7 mouse cellular contexts compared by ENCODE assay signal in genomic region chr6:147475727-147476613, GRCm38 (mm10). TPM values are rescaled to one million over a fixed set of nuclear protein-coding genes. Genes with fewer than 3 reads are reported as not detected.
DNase-seq lines count a peak whose midpoint lies in the region; ATAC-seq lines count a peak whose summit lies in the region.

Gene Ccdc91 (plus strand): TSS chr6:147475828.

- peak within 1 kb of the TSS; percentile 81 for H3K27ac ChIP-seq in embryonic facial prominence, embryonic 12.5 days
- H3K27ac ChIP-seq in limb, embryonic 11.5 days (replicated peaks; ENCODE audit: low read depth, low read length), result peak within 1 kb of the TSS; percentile 32
- H3K27ac ChIP-seq in midbrain, embryonic 14.5 days (replicated peaks; ENCODE audit: low read depth, low read length), result peak within 1 kb of the TSS; percentile 84

- H3K4me2 ChIP-seq in embryonic facial prominence, embryonic 12.5 days (replicated peaks), result peak within 1 kb of the TSS; percentile 72
- H3K4me2 ChIP-seq in limb, embryonic 11.5 days (ENCODE audit: low read depth, severe bottlenecking), result peak within 1 kb of the TSS; percentile 91
- peak within 1 kb of the TSS; percentile 90 for H3K4me2 ChIP-seq in midbrain, embryonic 14.5 days (ENCODE audit: low read length)

- H3K36me3 ChIP-seq in embryonic facial prominence, embryonic 12.5 days, result no peaks in the 10 kb centered on the region
- H3K36me3 ChIP-seq in limb, embryonic 11.5 days (ENCODE audit: control insufficient read depth, insufficient read depth, low read length), result no peaks in the 10 kb centered on the region
- no peaks in the 10 kb centered on the region for H3K36me3 ChIP-seq in midbrain, embryonic 14.5 days (ENCODE audit: control insufficient read depth, insufficient read depth, low read length)

- peak; percentile 90 for DNase-seq in adrenal gland, postnatal 25 days
- peak; percentile 99 for DNase-seq in heart, adult 11 months
- DNase-seq in kidney, adult 18-20 months, result peak; percentile 94
- peak; percentile 97 for DNase-seq in limb, embryonic 11.5 days (ENCODE audit: low spot score)
- peak; percentile 94 for DNase-seq in midbrain, embryonic 14.5 days
- DNase-seq in spleen, adult 18-20 months, result peak; percentile 73 to 87

- H3K4me1 ChIP-seq in embryonic facial prominence, embryonic 12.5 days, result peaks cover 5% of the 10 kb centered on the region
- peaks cover 5% of the 10 kb centered on the region; the same call in 1 of the 2 replicates for H3K4me1 ChIP-seq in limb, embryonic 11.5 days (ENCODE audit: control insufficient read depth, insufficient read depth, low read length)
- H3K4me1 ChIP-seq in midbrain, embryonic 14.5 days (ENCODE audit: control insufficient read depth, insufficient read depth, low read length), result 0 out of 2 replicates have a peak, but pooled peaks cover 10% of the 10 kb centered on the region

- peak; percentile 95 for ATAC-seq in embryonic facial prominence, embryonic 12.5 days (ENCODE audit: insufficient number of reproducible peaks, insufficient read depth, low FRiP score, low TSS enrichment)
- peak; percentile 96 for ATAC-seq in limb, embryonic 11.5 days (ENCODE audit: insufficient number of reproducible peaks, low FRiP score, low TSS enrichment, low read depth)
- peak; percentile 95 for ATAC-seq in midbrain, embryonic 14.5 days (ENCODE audit: low FRiP score, low TSS enrichment)

- peak within 1 kb of the TSS; percentile 66 for H3K4me3 ChIP-seq in embryonic facial prominence, embryonic 12.5 days
- peak within 1 kb of the TSS; percentile 74 for H3K4me3 ChIP-seq in limb, embryonic 11.5 days (ENCODE audit: low read depth, low read length)
- H3K4me3 ChIP-seq in midbrain, embryonic 14.5 days (replicated peaks; ENCODE audit: low read depth, low read length), result peak within 1 kb of the TSS; percentile 70

- H3K9me3 ChIP-seq in embryonic facial prominence, embryonic 12.5 days, result no peaks in the 10 kb centered on the region
- no peaks in the 10 kb centered on the region for H3K9me3 ChIP-seq in limb, embryonic 11.5 days (ENCODE audit: control insufficient read depth, low read length)
- no peaks in the 10 kb centered on the region for H3K9me3 ChIP-seq in midbrain, embryonic 14.5 days (ENCODE audit: control insufficient read depth, low read length)

- H3K9ac ChIP-seq in embryonic facial prominence, embryonic 12.5 days, result peak within 1 kb of the TSS; percentile 72
- peak within 1 kb of the TSS; percentile 82 for H3K9ac ChIP-seq in limb, embryonic 11.5 days (ENCODE audit: low read length)
- peak within 1 kb of the TSS; percentile 89 for H3K9ac ChIP-seq in midbrain, embryonic 14.5 days (replicated peaks; ENCODE audit: low read length)

- under 1% methylated on average over 75 of the region's 78 CpGs for WGBS in embryonic facial prominence, embryonic 12.5 days
- under 1% methylated on average over 77 of the region's 78 CpGs for WGBS in limb, embryonic 11.5 days
- under 1% methylated on average over 74 of the region's 78 CpGs for WGBS in midbrain, embryonic 14.5 days

- H3K27me3 ChIP-seq in embryonic facial prominence, embryonic 12.5 days, result no peaks in the 10 kb centered on the region
- H3K27me3 ChIP-seq in limb, embryonic 11.5 days (ENCODE audit: control insufficient read depth, insufficient read depth, low read length), result no peaks in the 10 kb centered on the region
- H3K27me3 ChIP-seq in midbrain, embryonic 14.5 days (ENCODE audit: control insufficient read depth, insufficient read depth, low read length), result no peaks in the 10 kb centered on the region

RNA-seq across cellular contexts. Expression of gene Ccdc91, which starts in this region (rescaled TPM):
- 58.2 and 60.0 TPM in 2 replicates for total RNA-seq in adrenal gland, postnatal 25 days (2021)
- polyA plus RNA-seq in embryonic facial prominence, embryonic 12.5 days (2016; fragmentation: Nextera tagmentation; extraction: Ambion mirVana), result 26.8 and 28.6 TPM in 2 replicates
- 22.0 and 26.9 TPM in 2 replicates for polyA plus RNA-seq in limb, embryonic 11.5 days (2014; fragmentation: Nextera tagmentation; extraction: Ambion mirVana)
- polyA plus RNA-seq in midbrain, embryonic 14.5 days (2014; fragmentation: Nextera tagmentation; extraction: Ambion mirVana), result 33.1 and 37.7 TPM in 2 replicates

Comparison
In these comparisons a context has a peak if more than half of its experiments do, and no peak if none do; other contexts are left out.
1. Peak in every context shown above with its lines: DNase-seq, ATAC-seq, H3K4me3 ChIP-seq and H3K27ac ChIP-seq.
2. H3K27ac ChIP-seq: peak in every context shown above with its lines; median percentile 84 in midbrain, embryonic 14.5 days; 81 in embryonic facial prominence, embryonic 12.5 days; 32 in limb, embryonic 11.5 days.